Mouse (Mus musculus) cerebellum, adult 11 months (tissue): Measurements from ENCODE around the gene Pipox.
A peak's percentile ranks its signal among the peaks of the same experiment; 100 is the strongest.

ENCODE experiments used
- DNase-seq: peaks from one replicate; pipeline ENCODE4 v3.0.0; 2022

Gene Pipox

GRCm38 (mm10) chr11:77906747-77907174, 12.9 kb upstream of the Pipox start:
- peak; percentile 78 for DNase-seq

DNA sequence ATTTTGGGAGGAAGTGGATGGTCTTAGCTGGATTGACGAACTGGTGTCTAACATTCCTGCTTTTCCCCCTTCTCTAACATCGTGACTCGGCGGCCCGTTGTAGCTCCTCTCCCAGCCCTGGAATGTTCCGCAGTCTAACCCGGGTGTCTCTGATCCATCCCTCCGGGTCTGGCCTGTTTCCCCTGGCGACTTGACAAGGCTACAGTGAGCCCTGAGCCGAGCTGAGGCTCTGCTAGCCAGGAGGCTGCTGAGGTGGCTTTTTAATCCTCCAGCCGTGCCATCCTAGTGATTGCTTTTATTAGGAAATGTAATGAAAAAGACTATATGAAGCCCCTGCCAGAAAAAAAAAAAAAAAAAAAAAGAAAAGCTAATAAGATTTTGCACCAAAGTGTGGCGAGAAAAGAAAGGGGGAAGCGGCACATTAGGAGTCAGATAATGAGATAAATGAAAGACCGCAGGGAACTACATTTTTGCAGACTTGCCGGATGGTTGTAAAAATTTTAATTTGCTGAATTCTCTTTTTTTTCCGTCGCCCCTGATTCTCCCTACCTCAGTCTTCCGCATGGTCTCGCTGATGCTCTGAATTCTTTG, 12.3 kb upstream of the Pipox start:
- peak; percentile 79 for DNase-seq

GRCm38 (mm10) chr11:77904707-77905106, 10.8 kb upstream of the Pipox start:
- no peak for DNase-seq

GRCm38 (mm10) chr11:77903761-77904160, 9.9 kb upstream of the Pipox start:
- DNase-seq: no peak

- DNase-seq: no peak
These were observed 8.0 kb upstream of the Pipox start for GRCm38 (mm10) chr11:77901775-77902355.

- DNase-seq: no peak
These were observed 7.5 kb upstream of the Pipox start for GRCm38 (mm10) chr11:77901366-77901765.

- no peak for DNase-seq
These were observed 6.8 kb upstream of the Pipox start for GRCm38 (mm10) chr11:77900696-77901095.

DNA sequence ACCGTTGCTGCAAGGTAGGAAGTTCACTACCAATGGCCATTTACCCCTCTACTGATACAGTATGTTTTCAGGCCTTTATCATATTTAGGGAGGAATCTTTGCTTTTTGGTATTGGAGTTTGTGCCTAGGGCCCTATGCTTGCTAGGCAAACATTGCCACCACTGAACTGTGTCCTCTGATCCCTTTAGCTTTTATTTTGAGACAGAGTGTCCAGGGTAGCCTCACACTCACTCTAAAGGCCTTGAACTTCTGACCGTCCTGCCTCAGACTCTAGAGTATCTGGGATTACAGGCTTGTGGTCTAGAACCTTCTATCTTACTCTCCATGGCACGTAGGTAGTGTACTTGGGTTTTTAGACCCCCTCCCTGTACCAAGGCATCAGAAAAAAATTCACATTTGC, 6.3 kb upstream of the Pipox start:
- DNase-seq: no peak

GRCm38 (mm10) chr11:77896820-77897805, 3.2 kb upstream of the Pipox start:
- peak; percentile 40 for DNase-seq

GRCm38 (mm10) chr11:77896480-77896819, 2.6 kb upstream of the Pipox start:
- DNase-seq: no peak

GRCm38 (mm10) chr11:77896011-77896410, 2.1 kb upstream of the Pipox start:
- DNase-seq: no peak

DNA sequence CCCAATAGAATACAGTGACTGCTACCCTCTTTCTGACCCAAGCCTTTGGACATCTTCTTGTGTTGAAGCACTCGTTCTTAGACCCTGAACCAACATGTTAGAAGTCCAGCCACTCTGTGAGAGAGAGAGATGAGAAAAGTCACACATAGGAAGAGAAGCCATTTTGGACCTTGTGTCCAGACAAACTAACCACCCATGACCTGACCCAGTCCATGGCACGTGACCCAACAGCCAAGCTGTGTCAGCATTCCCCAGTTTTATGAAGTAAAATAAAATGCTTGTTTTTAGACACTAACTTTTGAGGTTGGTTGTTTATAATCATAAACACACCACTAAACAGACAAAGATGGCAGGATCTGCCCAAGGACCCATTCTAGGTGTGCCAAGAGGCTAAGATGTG, 1.1 kb upstream of the Pipox start:
- DNase-seq: no peak

GRCm38 (mm10) chr11:77893283-77893682, 613 bp downstream of the Pipox start:
- DNase-seq: no peak

DNA sequence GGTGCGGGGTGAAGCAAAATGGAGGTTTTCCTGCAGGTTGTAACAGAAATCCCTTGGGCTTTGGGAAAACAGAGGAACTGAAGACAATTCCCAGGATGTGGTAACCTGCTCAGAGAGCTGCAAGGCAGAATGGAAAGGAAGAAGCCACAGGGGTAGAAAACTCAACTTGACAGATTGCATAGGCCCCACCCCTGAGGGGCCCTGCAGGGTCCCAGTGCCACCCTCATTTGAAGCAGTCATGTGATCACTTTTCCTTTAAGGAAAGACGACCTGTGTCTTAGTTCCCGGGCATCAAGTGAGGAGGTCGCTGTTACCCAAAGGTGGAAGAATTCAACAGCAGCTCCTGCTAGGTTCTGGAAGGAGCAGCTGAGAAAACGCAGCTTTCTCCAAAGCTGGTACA, 1.0 kb downstream of the Pipox start:
- DNase-seq: no peak

GRCm38 (mm10) chr11:77890648-77891258, 3.1 kb downstream of the Pipox start:
- DNase-seq: no peak

DNA sequence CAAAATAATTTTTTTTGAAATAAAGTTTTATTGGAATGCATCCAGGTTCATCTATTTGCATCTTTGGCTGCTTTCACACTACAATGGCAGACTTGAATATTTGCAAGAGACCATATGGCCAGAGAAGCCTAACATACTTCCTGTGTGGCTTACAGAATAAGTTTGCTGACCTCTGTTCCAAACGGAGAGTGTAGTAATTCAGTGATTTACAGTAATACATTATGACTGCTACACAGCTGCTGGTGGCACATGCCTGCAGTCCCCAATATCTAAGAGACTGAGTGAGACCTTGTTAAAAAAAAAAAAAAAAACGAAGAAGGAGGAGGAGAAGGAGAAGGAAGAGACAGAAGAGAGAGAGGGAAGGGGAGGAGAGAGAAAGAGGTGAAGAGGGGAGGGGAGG, 4.4 kb downstream of the Pipox start:
- no peak for DNase-seq

GRCm38 (mm10) chr11:77888846-77889245, 5.0 kb downstream of the Pipox start:
- no peak for DNase-seq

- DNase-seq: no peak
These were observed 6.4 kb downstream of the Pipox start for GRCm38 (mm10) chr11:77887373-77887960.

GRCm38 (mm10) chr11:77885246-77885575, 8.7 kb downstream of the Pipox start:
- no peak for DNase-seq

GRCm38 (mm10) chr11:77884524-77885245, 9.2 kb downstream of the Pipox start:
- no peak for DNase-seq

DNA sequence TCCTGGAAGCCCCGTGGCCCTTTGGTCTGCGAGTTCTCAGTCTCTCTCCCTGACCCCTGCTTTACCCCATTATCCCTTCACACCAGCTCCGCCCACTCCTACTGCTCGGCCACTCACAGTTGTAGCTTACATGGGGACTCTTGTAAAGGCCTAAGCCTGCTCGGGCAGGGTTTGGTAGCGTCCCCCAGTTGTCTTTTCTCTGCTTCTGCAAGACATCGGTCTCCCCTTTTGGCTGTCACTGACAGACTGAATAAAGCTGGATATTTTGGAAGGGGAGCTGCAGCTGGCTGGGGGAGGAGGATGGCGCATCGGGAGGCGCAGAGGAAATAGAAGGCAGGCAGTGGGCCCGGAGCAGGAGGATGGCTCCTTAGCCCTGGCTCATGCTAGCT, 17.1 kb downstream of the Pipox start:
- DNase-seq: no peak
